Mouse (Mus musculus) spleen, adult 12 weeks (tissue): ENCODE data around the gene 2810004N23Rik.

ENCODE experiments used
- DNase-seq: peaks from one replicate; pipeline ENCODE4 v3.0.0; 2022; ENCODE audit warnings: low spot score

Gene 2810004N23Rik

DNA sequence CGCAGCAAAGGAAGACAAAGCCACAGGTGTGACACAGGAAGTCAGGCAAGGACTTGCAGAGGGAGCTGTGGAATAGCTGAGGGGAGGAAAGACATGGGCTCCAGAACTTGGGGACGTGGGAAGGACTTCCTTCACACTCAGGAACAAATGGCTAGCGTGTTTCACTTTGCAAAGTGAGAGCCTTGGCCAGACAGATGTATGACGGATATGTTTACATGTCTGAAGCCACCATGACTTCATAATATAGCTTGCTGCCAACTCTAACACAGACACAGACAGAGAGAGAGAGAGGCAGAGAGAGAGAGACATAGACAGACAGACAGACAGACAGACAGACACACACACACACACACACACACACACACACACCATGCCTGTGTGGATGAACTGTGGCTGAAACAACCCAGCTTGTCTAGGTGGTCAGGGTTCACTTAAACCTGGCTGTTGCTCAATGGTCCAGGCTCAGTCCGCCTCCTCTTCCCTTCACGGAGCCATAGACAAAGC lies 43.3 kb downstream of the 2810004N23Rik start:
- DNase-seq = no peak

DNA sequence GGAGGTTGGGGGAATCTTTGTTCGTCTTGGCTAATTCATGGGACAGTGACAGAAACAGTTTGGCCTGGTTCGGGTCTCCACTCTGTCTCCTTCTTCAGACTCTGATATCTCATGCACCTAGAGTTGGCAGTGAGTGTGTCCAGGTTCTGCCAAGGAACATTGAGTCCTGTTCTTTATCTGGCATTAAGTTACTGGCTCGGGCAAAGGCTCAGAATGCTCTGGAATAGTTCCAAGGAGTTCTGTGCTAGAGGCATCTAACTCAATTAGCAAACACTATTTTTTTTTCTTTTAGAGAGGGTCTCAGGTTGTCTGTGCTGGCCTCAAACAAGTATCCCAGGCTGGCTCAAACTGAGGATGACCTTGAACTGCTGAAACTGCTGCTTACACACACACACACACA lies 45.6 kb downstream of the 2810004N23Rik start:
- no peak for DNase-seq

DNA sequence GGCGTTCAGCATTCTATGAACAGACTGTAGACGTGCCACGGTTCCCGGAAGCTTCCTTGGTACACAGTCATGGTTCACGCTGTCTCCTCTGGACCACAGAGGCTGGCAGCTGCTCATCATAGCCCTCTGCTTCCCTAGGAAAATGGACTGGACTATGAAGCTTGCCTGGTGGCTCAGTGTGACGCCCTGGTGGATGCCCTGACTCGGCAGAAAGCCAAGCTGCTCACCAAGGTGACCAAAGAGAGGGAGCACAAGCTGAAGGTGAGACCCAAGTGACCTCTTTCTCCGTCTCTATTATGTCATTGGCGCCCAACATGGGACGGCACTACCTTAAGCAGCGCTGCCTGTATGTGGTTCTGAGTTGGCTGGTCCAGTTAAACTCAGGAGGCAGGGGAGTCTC lies 46.1 kb downstream of the 2810004N23Rik start:
- DNase-seq = no peak

GRCm38 (mm10) chr8:124815870-124816269 lies 47.0 kb downstream of the 2810004N23Rik start:
- no peak for DNase-seq

GRCm38 (mm10) chr8:124813326-124813725 lies 49.6 kb downstream of the 2810004N23Rik start:
- DNase-seq = no peak

DNA sequence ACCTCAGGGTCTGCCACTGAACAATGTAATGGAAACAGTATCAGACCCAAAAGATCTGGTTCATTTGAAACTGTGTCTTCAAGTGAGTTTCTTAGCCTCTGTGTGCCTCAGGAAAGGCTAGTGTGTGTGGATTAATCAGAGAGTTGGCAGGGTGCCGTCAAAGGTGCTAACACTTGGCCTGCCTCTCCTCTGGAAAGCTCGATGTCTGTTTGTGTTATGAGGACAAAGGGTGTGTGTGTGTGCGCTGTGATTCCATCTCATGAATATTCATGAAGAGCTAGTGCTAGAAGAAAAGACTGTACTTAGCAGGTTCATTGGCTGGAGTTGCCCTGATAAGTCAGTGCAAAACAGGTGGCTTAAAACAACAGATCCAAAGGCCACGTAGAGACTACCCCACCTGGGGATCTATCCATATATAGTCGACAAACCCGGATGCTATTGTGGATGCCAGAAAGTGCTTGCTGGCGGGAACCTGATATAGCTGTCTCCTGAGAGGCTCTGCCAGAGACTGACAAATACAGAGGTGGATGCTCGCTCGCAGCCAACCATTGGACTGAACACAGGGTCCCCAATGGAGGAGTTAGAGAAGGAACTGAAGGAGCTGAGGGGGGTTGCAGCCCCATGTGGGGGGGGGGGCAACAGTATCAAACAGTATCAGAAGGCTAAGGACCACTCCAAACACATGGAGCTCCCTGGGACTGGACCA lies 52.1 kb downstream of the 2810004N23Rik start:
- no peak for DNase-seq

- DNase-seq = no peak
Measured at GRCm38 (mm10) chr8:124810056-124810610, 52.8 kb downstream of the 2810004N23Rik start.

DNA sequence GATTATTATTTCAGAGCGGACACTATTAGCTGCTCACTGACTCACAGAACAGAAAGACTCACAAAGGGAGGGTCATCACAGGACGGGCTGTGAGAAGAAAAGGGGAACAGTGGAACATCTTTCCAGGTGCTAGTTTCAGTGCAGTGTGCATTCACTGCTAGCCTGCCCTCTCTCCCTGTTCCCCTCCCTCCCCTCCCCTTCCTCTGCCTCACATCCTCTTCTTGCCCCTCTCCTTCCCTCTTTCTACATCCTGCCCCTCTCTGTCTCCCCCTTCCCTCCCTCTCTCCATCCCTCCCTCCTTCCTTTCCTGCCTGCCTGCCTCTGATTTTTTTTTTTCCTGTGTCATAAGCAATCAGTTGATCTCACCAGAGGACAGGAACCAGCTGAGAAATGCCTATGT lies 53.5 kb downstream of the 2810004N23Rik start:
- no peak for DNase-seq

- DNase-seq = no peak
Measured at GRCm38 (mm10) chr8:124805990-124806389, 56.9 kb downstream of the 2810004N23Rik start.

- no peak for DNase-seq
Measured at GRCm38 (mm10) chr8:124803824-124804702, 58.9 kb downstream of the 2810004N23Rik start.

- DNase-seq = no peak
Measured at GRCm38 (mm10) chr8:124800542-124800941, 62.4 kb downstream of the 2810004N23Rik start.

- no peak for DNase-seq
Measured at GRCm38 (mm10) chr8:124795781-124796488, 67.0 kb downstream of the 2810004N23Rik start.

DNA sequence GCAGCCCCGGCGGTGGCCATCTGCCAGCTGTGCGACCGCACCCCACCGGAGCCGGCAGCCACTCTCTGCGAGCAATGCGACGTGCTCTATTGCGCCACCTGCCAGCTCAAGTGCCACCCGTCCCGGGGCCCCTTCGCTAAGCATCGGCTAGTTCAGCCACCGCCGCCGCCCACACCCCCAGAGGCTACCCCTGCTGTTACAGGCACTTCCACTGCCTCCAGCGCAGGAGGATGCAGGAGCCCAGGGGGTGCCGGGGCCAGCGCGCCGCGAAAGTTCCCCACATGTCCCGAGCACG lies 68.5 kb downstream of the 2810004N23Rik start:
- DNase-seq = no peak

GRCm38 (mm10) chr8:124793661-124794485 lies 69.0 kb downstream of the 2810004N23Rik start:
- no peak for DNase-seq

DNA sequence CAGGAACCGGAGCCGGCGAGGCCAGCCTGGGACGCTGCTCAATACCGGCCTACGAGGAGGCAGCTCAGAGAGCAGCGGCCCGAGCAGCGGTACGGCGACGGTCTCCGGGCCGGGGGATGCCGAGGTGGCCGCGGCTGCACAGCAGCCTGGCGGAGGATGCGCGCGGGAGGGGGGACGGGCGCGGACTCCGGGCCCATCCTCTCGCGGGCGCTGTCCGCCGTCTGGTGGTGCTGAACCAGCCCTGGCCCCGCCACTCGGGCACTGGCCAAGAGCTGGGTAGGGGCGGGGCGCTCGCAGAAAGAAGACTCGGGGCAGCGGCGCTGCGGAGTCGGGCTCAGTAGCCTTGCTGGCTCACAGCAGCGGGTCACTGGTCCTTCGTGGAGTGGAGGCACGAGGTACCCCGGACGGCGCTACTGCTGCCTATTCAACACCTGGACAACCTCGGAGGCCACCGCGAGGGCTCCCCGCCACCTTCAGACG lies 69.7 kb downstream of the 2810004N23Rik start:
- DNase-seq = peak; percentile 47

DNA sequence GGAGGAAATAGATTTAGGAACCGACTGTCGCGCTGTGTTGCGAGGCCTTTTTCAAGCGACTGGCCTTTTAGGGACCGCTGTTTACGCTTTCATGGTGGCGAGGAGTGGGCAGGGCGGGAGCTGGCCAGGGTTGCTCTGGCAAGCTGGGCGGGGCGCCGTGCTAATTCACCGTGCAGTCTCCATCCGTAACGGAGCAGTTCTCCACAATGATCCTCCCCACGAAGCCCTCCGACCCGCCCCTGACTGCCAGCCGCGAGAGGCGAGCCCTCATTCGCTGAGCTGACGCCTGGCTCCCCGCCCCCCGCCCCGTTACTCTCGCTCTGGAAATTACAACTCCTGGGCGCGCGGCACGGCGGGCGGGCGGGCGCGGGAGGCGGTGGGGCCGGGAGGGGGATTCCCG lies 70.2 kb downstream of the 2810004N23Rik start, which contains the start of gene Trim67:
TSS of gene Trim67 (plus strand) at position 385 of the 400 bp plus-strand sequence.
- DNase-seq = no peak

DNA sequence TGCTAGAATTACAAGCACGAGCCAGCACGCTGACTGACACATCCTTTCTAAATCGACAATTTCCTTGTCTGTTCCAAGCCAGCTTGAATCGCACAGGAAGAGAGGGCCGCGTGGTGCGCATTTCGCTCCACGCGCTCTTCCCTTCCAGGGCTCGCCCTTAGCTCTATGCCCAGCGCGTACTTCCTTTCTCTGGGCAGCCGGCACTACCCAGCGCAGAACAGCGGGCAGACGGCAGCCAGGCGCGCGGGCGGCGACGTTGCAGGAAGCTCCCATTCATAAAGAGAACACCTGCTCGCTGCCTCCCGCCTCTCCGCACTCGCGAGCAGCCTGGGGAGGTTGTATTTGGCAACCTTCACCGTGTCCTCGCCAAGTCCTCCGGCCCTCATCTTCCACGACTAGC lies 70.7 kb downstream of the 2810004N23Rik start:
- no peak for DNase-seq

DNA sequence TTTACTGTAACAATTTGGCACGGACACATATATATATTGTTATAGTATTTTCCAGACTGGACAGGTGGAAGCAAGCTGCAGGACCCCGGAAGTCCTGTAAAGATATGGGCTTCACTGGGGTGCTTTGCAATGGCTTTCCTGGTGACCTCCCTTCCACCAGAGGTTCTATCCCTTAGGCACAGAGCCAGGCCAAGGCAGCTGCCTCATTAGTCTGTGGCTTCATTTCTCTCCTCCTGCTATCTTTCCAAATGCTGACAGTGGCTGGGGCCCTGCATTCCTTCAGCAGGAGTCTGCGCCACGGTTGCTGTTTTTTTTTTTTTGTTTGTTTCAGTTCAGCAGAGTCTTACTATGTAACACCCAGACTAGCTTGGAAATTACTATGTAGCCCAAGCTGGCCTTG lies 71.2 kb downstream of the 2810004N23Rik start:
- DNase-seq = no peak

GRCm38 (mm10) chr8:124790676-124791075 lies 72.2 kb downstream of the 2810004N23Rik start:
- no peak for DNase-seq
